Mouse (Mus musculus): ENCODE measurements at regions not wholly inside any gene's neighbourhood (a gene's known extent, or its start where the extent isn't known, plus 50 kb on each side); places are given as distances from the start of the nearest gene placed in this dataset.

DNA sequence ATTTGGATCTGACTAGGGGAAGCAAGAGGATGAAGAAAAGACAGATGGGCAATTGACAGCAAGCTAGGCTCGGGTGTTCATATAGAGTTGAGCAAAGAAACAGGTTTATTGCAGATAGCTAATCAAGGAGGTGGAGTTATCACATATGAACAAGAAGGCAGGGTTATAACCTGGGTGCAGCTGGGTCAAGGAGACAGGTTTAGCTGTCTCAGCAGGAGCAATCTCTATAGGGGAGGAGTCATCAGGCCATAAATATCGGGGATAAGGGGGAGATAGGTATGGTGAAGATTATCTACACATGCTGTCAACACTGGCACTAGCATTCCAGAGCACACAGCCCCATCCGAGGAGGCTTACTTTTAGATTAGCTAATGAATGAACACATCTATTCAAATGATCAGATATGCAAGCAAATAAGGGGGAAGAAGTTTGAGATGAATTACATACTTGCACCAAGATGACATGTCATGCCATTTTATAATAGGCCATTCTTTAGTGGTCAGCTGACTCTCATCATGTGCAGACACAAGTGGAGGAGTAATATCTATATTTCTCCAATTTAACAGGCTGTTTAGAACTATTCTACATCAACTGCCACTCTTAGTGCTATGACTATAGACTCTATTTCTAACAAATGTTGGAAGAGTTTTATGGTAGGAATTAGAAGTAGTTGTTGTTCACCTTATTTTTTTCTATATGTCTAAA is 76.9 kb downstream of the Lhx9 start:
- no peak for ATAC-seq (replicated peaks; ENCODE audit: low read depth, poor library complexity, severe bottlenecking)

DNA sequence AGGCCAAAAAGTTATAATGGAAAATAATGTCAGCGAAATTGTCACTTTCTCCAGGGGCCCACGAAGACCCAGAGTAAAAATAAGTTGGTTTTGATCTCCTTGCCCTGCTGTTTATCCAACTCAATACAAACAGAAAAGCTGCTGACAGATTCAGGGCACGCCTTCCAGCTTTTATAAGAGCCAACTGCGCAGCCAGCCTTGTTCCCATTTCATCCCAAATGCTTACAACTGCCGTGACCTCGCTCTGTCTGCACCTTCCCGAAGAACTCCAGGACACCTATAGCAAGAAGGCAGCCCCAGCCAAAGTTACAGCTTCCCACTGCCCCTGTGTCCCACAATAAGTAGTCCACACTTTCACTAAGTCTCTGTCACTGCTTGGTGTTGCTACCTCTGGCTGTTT is 85.5 kb downstream of the Lhx9 start:
- ATAC-seq (replicated peaks; ENCODE audit: low read depth, poor library complexity, severe bottlenecking) = no peak

DNA sequence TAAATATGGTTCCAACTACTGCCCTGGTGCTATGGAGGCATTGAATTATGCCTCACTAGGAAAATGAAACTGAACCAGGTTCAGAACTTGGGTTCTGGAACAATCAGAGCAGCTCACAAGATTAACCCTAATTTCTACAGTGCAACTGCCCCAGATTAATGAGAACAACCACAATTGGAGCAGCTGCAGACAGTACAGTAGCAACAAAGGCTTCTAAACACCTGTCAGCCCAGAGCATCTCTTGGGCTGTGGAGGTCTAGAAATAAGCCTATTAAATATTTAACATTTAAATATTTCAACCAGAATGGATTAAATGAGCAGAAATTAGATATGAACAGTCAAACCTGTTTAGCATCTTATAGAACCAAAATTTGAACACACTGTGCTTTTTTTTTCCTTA is 90.6 kb downstream of the Lhx9 start:
- ATAC-seq (replicated peaks; ENCODE audit: low read depth, poor library complexity, severe bottlenecking) = no peak

DNA sequence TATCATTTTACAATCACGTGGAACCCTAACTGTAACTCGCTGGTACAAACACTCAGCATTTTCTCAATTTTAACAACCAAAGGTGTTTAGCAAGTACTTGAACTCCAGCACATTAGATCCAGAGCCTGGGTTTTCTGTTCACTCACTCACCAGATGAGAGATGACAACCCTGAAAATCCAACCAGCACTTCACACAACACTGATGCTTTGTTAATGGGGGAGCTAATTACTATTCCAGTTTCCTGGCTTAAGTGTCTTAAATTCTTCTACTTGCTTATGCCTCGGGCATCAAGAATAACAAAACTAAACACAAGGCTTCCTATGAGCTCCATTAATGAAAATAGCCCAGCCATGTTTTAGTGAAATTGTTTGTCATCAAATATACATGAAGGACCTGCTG is 113.4 kb upstream of the Nek7 start:
- no peak for ATAC-seq (replicated peaks; ENCODE audit: low read depth, poor library complexity, severe bottlenecking)

DNA sequence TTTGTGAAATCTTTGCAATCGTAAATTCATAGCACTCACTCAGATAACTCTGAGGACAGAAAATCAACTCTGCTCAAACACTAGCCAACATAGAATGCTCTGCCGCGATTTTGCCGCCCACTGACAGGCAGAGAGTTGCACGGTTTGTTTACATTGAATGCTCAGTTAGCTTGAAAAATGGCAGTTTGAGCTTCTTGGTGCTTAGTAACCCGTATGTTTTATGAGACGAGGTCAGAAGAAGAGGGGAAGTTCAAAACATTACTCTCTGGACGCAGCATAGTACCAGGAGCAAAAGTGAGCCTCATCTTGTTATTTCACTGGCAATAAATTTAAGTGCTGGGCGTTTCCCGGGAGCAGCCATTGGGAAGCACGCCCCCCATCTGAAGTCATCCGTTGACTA is 111.1 kb upstream of the Nek7 start:
- no peak for ATAC-seq (replicated peaks; ENCODE audit: low read depth, poor library complexity, severe bottlenecking)

DNA sequence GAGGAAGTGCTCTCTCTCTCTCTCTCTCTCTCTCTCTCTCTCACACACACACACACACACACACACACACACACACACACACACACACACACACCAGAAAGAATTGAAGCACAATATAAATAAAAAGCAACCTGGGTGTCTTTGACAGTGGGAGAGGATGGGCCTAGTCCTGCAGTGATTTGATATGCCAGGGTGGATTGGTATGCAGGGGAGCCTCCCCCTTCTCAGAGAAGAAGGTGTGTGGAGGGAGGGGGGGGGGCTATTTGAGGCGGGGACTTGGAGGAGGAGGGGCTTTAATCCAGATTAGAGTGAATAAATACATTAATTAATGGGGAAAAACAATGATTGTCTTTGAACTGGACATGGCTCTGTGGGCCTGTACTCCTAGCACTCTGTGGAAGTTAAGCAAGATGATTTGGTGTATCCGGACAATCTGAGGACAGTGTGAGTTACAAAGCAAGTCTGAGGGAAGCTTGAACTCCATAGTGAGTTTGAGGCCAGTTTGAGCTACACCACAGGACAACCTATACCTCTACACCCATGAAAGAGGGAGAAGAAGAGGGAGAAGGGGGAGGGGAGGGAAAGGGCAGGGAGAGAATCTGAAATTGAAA is 109.3 kb upstream of the Nek7 start:
- no peak for ATAC-seq (replicated peaks; ENCODE audit: low read depth, poor library complexity, severe bottlenecking)

DNA sequence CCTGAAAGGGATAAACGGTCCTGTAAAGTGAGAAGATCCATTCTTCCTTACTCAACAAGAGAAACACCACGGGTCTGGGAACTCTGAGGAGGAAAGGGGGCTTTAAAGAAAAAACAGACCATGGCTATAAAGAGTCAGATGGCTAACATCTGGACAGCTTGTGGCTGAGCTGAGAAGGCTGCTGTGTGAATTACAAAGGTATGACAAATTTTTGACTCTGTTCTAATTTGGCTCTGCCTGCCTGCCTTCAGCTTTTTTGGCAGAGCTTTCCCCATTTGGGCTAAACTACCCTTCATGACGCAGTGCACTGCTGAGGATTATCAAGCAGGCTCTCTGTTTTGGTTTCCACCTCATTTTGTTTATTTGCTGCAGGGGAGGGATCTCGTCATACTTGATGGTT is 100.8 kb upstream of the Nek7 start:
- no peak for ATAC-seq (replicated peaks; ENCODE audit: low read depth, poor library complexity, severe bottlenecking)

DNA sequence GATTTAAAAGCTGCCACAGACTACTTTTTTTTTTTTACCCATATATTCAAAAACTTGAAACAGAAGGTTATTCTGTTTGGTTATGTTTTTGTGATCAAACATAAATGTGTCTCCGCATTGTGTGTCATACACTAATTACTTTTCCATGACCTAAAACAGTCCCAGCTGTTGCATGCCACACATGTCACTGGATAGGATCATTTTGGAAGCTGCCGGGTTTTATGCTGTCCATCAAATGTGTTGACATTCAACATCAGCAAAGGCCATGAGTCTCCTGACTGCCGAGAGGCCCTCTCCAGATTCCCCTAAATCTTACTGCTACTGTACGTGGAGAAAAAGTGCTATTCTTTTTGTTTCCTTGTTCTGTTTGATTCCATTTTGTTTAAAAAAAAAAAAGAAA is 99.4 kb upstream of the Nek7 start:
- no peak for ATAC-seq (replicated peaks; ENCODE audit: low read depth, poor library complexity, severe bottlenecking)

DNA sequence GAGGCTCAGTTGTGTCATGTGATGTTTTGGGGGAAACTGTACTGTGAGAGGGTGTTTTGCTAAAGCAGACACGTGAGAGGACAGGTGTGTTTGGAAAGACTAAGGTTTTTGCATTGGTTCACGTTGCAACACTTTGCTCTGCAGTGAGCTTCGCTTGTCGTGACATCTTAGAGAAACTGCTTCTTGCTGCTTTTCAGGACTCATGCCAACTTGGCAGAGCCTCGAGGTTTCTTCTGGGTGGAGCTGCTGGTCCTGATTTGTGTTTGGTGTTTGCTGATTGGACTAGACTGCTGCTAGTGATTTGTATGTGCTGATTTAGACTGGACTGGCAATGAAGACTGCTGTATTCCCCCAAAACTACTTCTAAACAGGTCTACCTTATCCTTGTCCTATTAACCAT is 97.0 kb upstream of the Nek7 start:
- ATAC-seq (replicated peaks; ENCODE audit: low read depth, poor library complexity, severe bottlenecking) = no peak

DNA sequence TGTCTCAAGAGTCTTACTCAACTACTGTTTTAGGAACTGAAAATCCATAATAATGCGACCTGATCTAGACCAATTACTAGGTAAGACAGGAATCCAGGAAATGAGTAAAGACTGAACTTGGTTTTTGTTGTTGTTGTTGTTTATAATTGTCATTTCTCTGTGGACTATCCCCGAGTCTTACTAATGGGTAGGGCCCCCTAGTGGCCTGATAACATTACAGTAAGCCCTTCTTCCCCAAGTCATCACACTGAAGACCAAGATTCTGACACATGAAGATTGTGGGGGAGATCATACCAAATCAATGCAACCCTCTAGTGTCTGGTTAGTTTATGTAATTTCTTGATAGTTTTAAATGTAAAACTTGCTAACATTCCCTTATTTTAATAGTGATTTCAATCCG is 95.2 kb upstream of the Nek7 start:
- ATAC-seq (replicated peaks; ENCODE audit: low read depth, poor library complexity, severe bottlenecking) = no peak

DNA sequence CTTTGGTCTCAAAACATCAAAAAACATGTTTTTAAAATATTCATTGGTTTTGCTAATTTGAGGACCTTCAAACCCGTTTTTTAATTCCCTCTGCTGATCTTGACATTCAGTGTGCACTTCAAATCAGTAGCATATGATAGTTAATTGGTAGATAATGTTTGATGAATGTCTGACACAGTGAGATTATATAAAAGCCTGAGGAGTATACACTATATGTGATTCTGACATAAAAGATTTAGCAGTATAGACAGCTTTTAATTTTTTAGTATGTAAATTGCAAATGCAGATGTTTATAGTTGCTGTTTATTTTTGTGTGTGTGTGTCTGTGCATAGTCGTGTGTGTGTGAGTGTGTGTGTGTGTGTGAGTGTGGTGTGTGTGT is 89.3 kb upstream of the Nek7 start:
- no peak for ATAC-seq (replicated peaks; ENCODE audit: low read depth, poor library complexity, severe bottlenecking)

DNA sequence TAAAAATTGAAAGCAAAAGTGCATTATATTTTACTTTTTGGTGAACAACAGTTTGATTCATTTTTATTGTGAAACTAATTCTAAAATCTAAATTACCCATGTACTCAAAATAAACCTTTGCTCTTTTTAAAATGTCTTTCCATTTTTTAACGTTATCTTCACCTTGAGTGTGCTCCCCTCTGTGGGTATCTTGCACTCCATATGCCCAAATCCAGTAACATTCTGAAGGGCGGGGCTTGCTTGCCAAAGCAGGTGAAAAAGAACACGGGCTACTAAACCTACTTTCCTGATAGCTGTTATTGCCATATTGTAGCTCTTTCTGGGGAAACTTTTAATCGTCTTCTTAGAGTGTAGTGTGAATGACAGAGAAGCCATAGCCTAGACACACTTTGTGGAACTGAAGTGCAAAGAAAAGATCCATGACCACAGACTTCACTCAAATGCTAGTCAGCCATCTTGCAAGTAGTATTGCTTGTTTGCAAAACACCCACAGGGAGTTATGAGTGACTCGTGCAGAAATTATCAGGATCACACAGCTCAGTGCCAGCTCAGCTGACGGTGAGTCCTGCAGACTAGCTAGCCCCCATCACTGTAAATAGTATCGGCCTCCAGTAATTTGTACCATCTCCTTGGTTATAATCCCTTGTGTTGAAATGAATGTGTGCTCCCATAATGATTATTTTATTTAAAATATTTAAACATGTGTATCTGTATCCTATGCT is 88.7 kb upstream of the Nek7 start:
- no peak for ATAC-seq (replicated peaks; ENCODE audit: low read depth, poor library complexity, severe bottlenecking)

DNA sequence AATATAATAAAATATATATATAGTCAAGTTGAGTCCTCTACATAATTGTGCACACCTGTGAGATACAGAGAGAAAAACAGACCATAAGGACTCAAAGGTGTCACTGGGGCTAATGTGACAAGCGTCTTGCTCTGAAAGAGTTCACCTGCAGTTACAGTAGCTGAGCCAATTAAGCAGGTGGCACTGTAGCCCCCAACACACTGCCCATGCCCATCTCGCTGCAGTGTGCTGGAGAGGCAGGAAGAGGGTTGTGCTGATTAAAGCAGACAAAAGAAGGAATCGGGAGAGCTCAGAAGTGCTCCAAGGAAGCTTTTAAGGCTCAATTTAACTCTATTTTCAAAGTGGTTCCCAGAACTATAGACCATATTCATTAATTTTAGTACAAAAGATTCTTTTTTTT is 88.0 kb upstream of the Nek7 start:
- no peak for ATAC-seq (replicated peaks; ENCODE audit: low read depth, poor library complexity, severe bottlenecking)

DNA sequence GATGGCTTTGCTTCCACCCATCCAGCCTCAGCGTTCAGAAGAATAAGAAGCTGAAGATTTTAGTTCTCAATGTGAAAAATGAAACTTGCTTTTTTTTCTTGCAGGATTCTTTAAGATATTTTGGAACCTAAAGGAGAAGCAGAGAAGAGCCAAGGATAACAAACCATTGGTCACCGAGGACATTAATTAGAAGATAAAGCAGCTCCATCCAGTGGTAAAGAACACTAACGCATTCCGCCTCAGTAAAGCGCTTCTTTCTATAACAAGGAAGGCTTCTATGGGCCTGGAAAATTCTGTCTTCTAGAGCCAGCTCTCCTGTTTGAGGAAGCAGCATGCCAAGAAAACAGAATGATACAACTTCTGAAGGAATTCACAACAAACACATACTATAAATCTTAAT is 83.3 kb upstream of the Nek7 start:
- ATAC-seq (replicated peaks; ENCODE audit: low read depth, poor library complexity, severe bottlenecking) = no peak

DNA sequence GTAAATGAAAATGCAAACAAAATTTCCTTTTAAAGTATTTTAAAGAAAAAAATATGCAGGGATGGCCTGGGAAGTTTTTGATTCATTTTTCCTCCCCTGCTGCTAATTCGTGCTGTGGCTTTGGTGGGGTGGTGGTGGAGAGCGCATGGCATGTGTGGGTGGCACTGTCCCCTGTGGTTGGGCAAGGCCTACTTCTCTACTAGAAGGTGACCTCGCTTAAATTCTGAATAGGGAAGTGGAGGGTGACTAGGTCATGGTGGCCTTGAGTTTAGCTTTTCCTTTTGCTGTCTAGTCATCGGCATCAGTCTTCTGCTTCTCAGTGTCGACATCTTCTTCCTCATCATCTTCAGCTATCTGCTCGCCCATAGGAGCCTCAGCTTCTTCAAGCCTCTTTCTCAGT is 69.3 kb upstream of the Nek7 start:
- ATAC-seq (replicated peaks; ENCODE audit: low read depth, poor library complexity, severe bottlenecking) = peak; percentile 73; the same call in 1 of the 2 replicates

DNA sequence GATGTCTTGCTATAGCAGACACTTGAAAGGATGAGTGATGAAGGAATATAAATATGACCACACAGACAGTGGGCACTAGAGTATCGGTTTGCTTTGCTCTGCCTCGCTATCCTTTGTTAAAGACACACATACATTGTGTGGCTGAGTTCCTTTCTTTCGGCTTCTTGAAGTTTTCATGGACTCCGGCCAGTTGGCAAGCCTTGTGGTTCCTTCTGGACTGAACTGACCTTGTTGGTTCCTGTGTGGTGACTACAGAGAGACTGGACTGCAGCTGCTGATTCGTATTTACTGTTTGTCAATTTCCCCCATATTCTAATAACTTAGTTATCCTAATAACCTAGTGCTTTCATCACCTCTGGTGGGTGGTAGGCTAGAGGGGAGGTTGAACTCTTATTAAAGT is 66.8 kb upstream of the Nek7 start:
- no peak for ATAC-seq (replicated peaks; ENCODE audit: low read depth, poor library complexity, severe bottlenecking)

DNA sequence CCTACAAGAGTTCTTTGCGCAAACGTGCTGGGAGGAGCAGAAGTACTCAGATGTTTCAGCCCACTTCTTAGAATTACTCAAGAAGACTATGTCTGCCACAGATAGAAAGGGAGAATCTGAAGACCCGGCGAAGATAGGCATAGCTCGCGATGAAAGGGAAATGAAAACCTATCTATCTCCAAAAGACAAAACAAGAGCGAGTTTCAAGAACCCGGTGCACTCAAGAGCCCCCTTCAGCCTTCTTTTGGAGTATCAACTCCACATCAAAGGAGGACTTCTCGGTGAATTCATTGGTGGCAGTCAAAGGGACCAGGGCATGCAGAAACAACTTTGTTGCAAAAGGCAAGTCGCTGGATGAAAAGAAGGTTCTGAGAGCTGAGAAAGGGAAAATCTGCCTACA is 63.8 kb upstream of the Nek7 start:
- ATAC-seq (replicated peaks; ENCODE audit: low read depth, poor library complexity, severe bottlenecking) = no peak

DNA sequence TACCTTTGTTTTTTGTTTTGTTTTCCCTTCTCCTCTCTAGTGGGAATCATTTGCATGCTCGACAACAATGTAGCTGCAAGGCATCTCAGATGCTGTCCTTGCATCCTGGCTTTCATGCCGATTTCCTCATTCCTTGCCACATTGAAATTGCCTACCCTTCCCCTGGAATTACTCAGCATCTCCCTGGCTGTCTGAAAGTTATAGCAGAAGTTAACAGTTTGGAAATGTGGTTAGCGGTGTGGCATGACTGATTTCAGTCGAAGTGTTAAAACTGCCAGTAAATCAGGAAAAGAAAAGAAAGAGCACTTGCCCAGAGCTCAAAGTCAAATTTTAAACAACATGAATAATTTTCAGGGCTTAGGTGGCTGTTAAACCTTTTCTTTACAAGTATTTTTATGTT is 62.0 kb upstream of the Nek7 start:
- ATAC-seq (replicated peaks; ENCODE audit: low read depth, poor library complexity, severe bottlenecking) = peak; percentile 60; the same call in 1 of the 2 replicates

DNA sequence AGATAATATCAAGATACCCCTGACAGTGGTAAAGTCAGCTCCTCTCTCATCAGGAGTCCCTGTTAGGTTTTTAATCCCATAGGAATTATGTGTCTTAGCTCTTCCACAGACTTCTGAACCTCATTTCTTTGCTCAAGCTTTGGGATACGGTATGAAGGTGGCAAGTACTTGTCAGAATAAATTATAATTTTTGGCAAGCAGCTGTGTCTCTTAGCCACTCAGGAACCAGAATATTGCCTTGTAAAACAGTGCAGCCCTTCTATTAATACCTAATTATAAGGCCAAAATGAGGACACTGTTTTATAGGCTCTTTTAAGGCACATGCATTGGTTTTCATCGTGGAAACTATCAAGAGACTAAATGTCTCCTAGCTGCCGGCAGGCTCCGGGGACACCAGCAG is 54.3 kb upstream of the Nek7 start:
- no peak for ATAC-seq (replicated peaks; ENCODE audit: low read depth, poor library complexity, severe bottlenecking)

All from common myeloid progenitor, adult 5-6 weeks (primary cell).